Mouse (Mus musculus): ENCODE measurements around the gene Xxylt1.

Gene Xxylt1

GRCm38 (mm10) chr16:30956141-30956540 lies 125.1 kb downstream of the Xxylt1 start:
- DNase-seq (ENCODE audit: low spot score): no peak

GRCm38 (mm10) chr16:30948636-30949035 lies 132.6 kb downstream of the Xxylt1 start:
- no peak for DNase-seq (ENCODE audit: low spot score)

GRCm38 (mm10) chr16:30948216-30948615 lies 133.0 kb downstream of the Xxylt1 start:
- DNase-seq (ENCODE audit: low spot score): no peak

GRCm38 (mm10) chr16:30944886-30945285 lies 136.3 kb downstream of the Xxylt1 start:
- DNase-seq (ENCODE audit: low spot score): no peak

GRCm38 (mm10) chr16:30943919-30944318 lies 137.3 kb downstream of the Xxylt1 start:
- DNase-seq (ENCODE audit: low spot score): no peak

- DNase-seq (ENCODE audit: low spot score): no peak
These were observed 140.5 kb downstream of the Xxylt1 start for GRCm38 (mm10) chr16:30940699-30941098.

- DNase-seq (ENCODE audit: low spot score): peak; percentile 57
These were observed 141.3 kb downstream of the Xxylt1 start for GRCm38 (mm10) chr16:30939903-30940302.

GRCm38 (mm10) chr16:30939210-30939609 lies 142.0 kb downstream of the Xxylt1 start:
- no peak for DNase-seq (ENCODE audit: low spot score)

- DNase-seq (ENCODE audit: low spot score): no peak
These were observed 142.6 kb downstream of the Xxylt1 start for GRCm38 (mm10) chr16:30938664-30939063.

- no peak for DNase-seq (ENCODE audit: low spot score)
These were observed 143.6 kb downstream of the Xxylt1 start for GRCm38 (mm10) chr16:30937665-30938064.

- DNase-seq (ENCODE audit: low spot score): no peak
These were observed 144.8 kb downstream of the Xxylt1 start for GRCm38 (mm10) chr16:30936471-30936870.

GRCm38 (mm10) chr16:30936012-30936461 lies 145.2 kb downstream of the Xxylt1 start:
- DNase-seq (ENCODE audit: low spot score): no peak

GRCm38 (mm10) chr16:30934967-30935690 lies 146.1 kb downstream of the Xxylt1 start:
- DNase-seq (ENCODE audit: low spot score): no peak

- no peak for DNase-seq (ENCODE audit: low spot score)
These were observed 146.9 kb downstream of the Xxylt1 start for GRCm38 (mm10) chr16:30934205-30934780.

- no peak for DNase-seq (ENCODE audit: low spot score)
These were observed 147.9 kb downstream of the Xxylt1 start for GRCm38 (mm10) chr16:30933366-30933765.

GRCm38 (mm10) chr16:30932791-30933190 lies 148.4 kb downstream of the Xxylt1 start:
- DNase-seq (ENCODE audit: low spot score): no peak

GRCm38 (mm10) chr16:30932196-30932595 lies 149.0 kb downstream of the Xxylt1 start:
- DNase-seq (ENCODE audit: low spot score): no peak

- no peak for DNase-seq (ENCODE audit: low spot score)
These were observed 152.1 kb downstream of the Xxylt1 start for GRCm38 (mm10) chr16:30929165-30929564.

- peak; percentile 53 for DNase-seq (ENCODE audit: low spot score)
These were observed 153.0 kb downstream of the Xxylt1 start for GRCm38 (mm10) chr16:30928076-30928750.

- no peak for DNase-seq (ENCODE audit: low spot score)
These were observed 155.7 kb downstream of the Xxylt1 start for GRCm38 (mm10) chr16:30925496-30925895.

GRCm38 (mm10) chr16:30923899-30924298 lies 157.3 kb downstream of the Xxylt1 start:
- DNase-seq (ENCODE audit: low spot score): no peak

- no peak for DNase-seq (ENCODE audit: low spot score)
These were observed 158.7 kb downstream of the Xxylt1 start for GRCm38 (mm10) chr16:30922548-30922947.

- no peak for DNase-seq (ENCODE audit: low spot score)
These were observed 162.4 kb downstream of the Xxylt1 start for GRCm38 (mm10) chr16:30918866-30919265.

Measured in yolk sac, embryonic 10.5 days (tissue).